Mouse (Mus musculus): ENCODE results near the gene Col26a1.

DNA sequence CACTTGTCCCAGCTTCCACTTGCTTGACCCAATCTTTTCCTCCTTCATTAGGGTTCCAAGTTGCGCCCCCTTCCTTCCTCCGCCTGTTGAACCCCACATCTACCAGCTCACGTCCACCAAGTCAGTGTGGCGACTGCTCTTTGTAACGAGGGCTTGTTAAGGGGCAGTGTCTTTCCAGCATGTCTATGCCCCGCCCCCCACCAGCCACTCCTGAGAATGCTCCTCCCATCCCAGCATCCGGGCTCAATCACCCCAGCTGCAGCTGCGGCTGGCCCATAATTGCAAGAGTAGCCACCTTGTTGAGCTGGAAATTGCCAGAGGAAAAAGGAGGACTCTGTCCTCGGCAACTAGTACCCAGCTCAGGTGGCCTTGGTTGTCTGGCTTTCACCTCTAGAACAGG, 136.4 kb downstream of the Col26a1 start:
- TF ChIP-seq CTCF (conservative IDR thresholded peaks at IDR 0.05; ENCODE audit: low read length), result no peak
- TF ChIP-seq NANOG (IDR thresholded peaks at IDR 0.05; ENCODE audit: borderline replicate concordance, low read length), result no peak

Data from E14TG2a.4 (cell line).